In genomic region chr11:103344494-103345332, GRCm38 (mm10) we compare ENCODE assay signal across 9 mouse cellular contexts. TPM values are rescaled to one million over a fixed set of nuclear protein-coding genes. Genes with fewer than 3 reads are reported as not detected.
DNase-seq lines count a peak whose midpoint lies in the region; ATAC-seq lines count a peak whose summit lies in the region.
"Had no signal": no experiment of that assay in that cellular context is flagged by ENCODE, and none has a peak within 500 bp of the region (broad histone marks: within the 10 kb centered on the region; RNA-seq: fewer than 3 reads in every experiment).

No protein-coding gene starts in this region.

- ATAC-seq in inflammation-experienced regulatory T-cells, adult 6 months: peak; percentile 86
- ATAC-seq: forebrain, postnatal 0 days had no signal

- DNase-seq in A20 (ENCODE audit: low read depth, low spot score): peak; percentile 83
- DNase-seq in CD4-positive helper T cell, adult 2 months (ENCODE audit: low read depth, low spot score): peak; percentile 71
- peak; percentile 51 to 69 for DNase-seq in spleen, postnatal 10 days (ENCODE audit: low spot score in 2 of 2)
- no peak for DNase-seq in retina, postnatal 1 day
- no peak for DNase-seq in gastrocnemius, adult 18-20 months (ENCODE audit: low spot score)
- DNase-seq in layer of hippocampus, postnatal 10 days (ENCODE audit: low spot score in 2 of 2): no peak
- DNase-seq: cerebellum, adult 9-11 months; forebrain, postnatal 0 days had no signal

RNA-seq across cellular contexts. Expression of gene Arhgap27, which starts 18.8 kb away (rescaled TPM):
- 10 to 100 TPM; 22.2 to 27.8 (median 25.8) TPM for polyA plus RNA-seq in inflammation-experienced regulatory T-cells, adult 6 months (2017; shearing (Covaris generic))
- total RNA-seq in gastrocnemius, adult 18-20 months (2021): 1 to 10 TPM; 6.1 to 6.8 TPM
- total RNA-seq in layer of hippocampus, postnatal 10 days (2021): 1 to 10 TPM; 8.7 to 9.3 TPM

Comparison
In these comparisons a context has a peak if more than half of its experiments do, and no peak if none do; other contexts are left out.
1. DNase-seq: peak in A20 (single experiment), CD4-positive helper T cell, adult 2 months (single experiment) and spleen, postnatal 10 days (2 of 2); none in retina, postnatal 1 day (single experiment), gastrocnemius, adult 18-20 months (single experiment) and layer of hippocampus, postnatal 10 days (0 of 2).